Mouse (Mus musculus) cortical plate, adult 2 months (tissue): ENCODE data around the gene Myl6. TPM values are rescaled to one million over a fixed set of nuclear protein-coding genes. Genes with fewer than 3 reads are reported as not detected.
"Not testable (repeated sequence)": the region's sequence is repeated elsewhere in the genome, so short reads cannot be mapped to it uniquely, and the experiment has no call there.

Source experiments
- H3K27ac ChIP-seq: fragments of 200-500 bp; 2 replicates; pipeline ENCODE4 v1.5.1; 2012; ENCODE audit warnings: low read length, control low read depth, inconsistent platforms; ENCODE audit not compliant: insufficient read depth
- H3K4me1 ChIP-seq: fragments of 200-500 bp; 2 replicates; pipeline ENCODE4 v1.6.1; 2011; ENCODE audit warnings: low read length; ENCODE audit not compliant: control insufficient read depth, insufficient read depth
- H3K4me3 ChIP-seq: fragments of 200-500 bp; 2 replicates; pipeline ENCODE4 v1.5.1; 2011; ENCODE audit warnings: mild to moderate bottlenecking, low read length, control low read depth; ENCODE audit not compliant: insufficient read depth
- CTCF ChIP-seq: fragments of 200-500 bp; IDR thresholded peaks from 2 replicates; pipeline ENCODE4 v1.5.1; 2011; ENCODE audit warnings: mild to moderate bottlenecking, control low read depth, low read length; ENCODE audit not compliant: insufficient read depth; ENCODE audit errors: extremely low read depth
- POLR2A ChIP-seq: fragments of 200-500 bp; IDR thresholded peaks from 2 replicates; pipeline ENCODE4 v1.6.1; 2011; ENCODE audit warnings: mild to moderate bottlenecking, low read length, control low read depth; ENCODE audit not compliant: insufficient read depth; ENCODE audit errors: extremely low read depth
- polyA plus RNA-seq: library from polyadenylated mRNA; depleted of rRNA; stranded (reverse); fragments of >200 nt; gene quantifications from 2 replicates; pipeline ENCODE4 v1.2.3, GENCODE M21; 2012

The Myl6 gene
- polyA plus RNA-seq, 1 experiment, result 1,338 TPM

GRCm38 (mm10) chr10:128499116-128499671 lies 5.2 kb upstream of the Myl6 start:
- TF ChIP-seq POLR2A (no peak), CTCF (no peak)
- H3K27ac ChIP-seq, result peak overlapping the region; percentile 58
- peaks cover under 1% of the 10 kb centered on the region; the same call in 1 of the 2 replicates for H3K4me1 ChIP-seq
- peak overlapping the region; percentile 75 for H3K4me3 ChIP-seq

- peak within 1 kb of the TSS; percentile 58 for H3K27ac ChIP-seq
- peak; percentile 55; the same call in 1 of the 2 replicates for TF ChIP-seq POLR2A
- no peak for TF ChIP-seq CTCF
- H3K4me3 ChIP-seq, result peak within 1 kb of the TSS; percentile 75
- H3K4me1 ChIP-seq, result no peaks in the 10 kb centered on the region; the same call in 1 of the 2 replicates
These were observed 4.6 kb upstream of the Myl6 start, which contains the start of gene Myl6b for GRCm38 (mm10) chr10:128498590-128498989. Myl6b (minus strand) TSS chr10:128498685.

GRCm38 (mm10) chr10:128497134-128497737 lies 3.3 kb upstream of the Myl6 start:
- TF ChIP-seq CTCF (no peak), POLR2A (no peak)
- no peak overlapping the region for H3K4me3 ChIP-seq
- no peak overlapping the region for H3K27ac ChIP-seq
- no peaks in the 10 kb centered on the region for H3K4me1 ChIP-seq

- peaks cover 2% of the 10 kb centered on the region; the same call in 1 of the 2 replicates for H3K4me1 ChIP-seq
- no peak for TF ChIP-seq POLR2A
- TF ChIP-seq CTCF, result no peak
- no peak overlapping the region for H3K27ac ChIP-seq
- no peak overlapping the region for H3K4me3 ChIP-seq
These were observed 2.6 kb upstream of the Myl6 start for GRCm38 (mm10) chr10:128496509-128497077.

- H3K27ac ChIP-seq, result no peak overlapping the region
- peaks cover 2% of the 10 kb centered on the region; the same call in 1 of the 2 replicates for H3K4me1 ChIP-seq
- no peak overlapping the region for H3K4me3 ChIP-seq
- TF ChIP-seq CTCF, result no peak
- TF ChIP-seq POLR2A, result no peak
These were observed 2.0 kb upstream of the Myl6 start for GRCm38 (mm10) chr10:128495903-128496302.

GRCm38 (mm10) chr10:128495270-128495669 lies 1.3 kb upstream of the Myl6 start:
- TF ChIP-seq CTCF (0 out of 2 replicates have a peak, but pooled peaks have one; percentile 7), POLR2A (no peak)
- H3K4me1 ChIP-seq, result peaks cover 2% of the 10 kb centered on the region; the same call in 1 of the 2 replicates
- peak overlapping the region; percentile 76; the same call in 1 of the 2 replicates for H3K4me3 ChIP-seq
- peak overlapping the region; percentile 88 for H3K27ac ChIP-seq

GRCm38 (mm10) chr10:128494667-128495245 lies 811 bp upstream of the Myl6 start:
- H3K4me1 ChIP-seq, result peaks cover 2% of the 10 kb centered on the region
- H3K27ac ChIP-seq, result peak overlapping the region; percentile 88
- no peak for TF ChIP-seq POLR2A
- peak overlapping the region; percentile 76 for H3K4me3 ChIP-seq

GRCm38 (mm10) chr10:128493319-128493694 lies 638 bp downstream of the Myl6 start:
- Histone ChIP-seq H3K4me3 (peak overlapping the region; percentile 76), H3K4me1 (peaks cover 2% of the 10 kb centered on the region), H3K27ac (peak overlapping the region; percentile 51)
- TF ChIP-seq CTCF (no peak), POLR2A (no peak)

GRCm38 (mm10) chr10:128492633-128493311 lies 1.2 kb downstream of the Myl6 start:
- 0 out of 2 replicates have a peak, but pooled peaks have one; percentile 6 for TF ChIP-seq POLR2A
- no peak for TF ChIP-seq CTCF
- Histone ChIP-seq H3K27ac (peak overlapping the region; percentile 51), H3K4me1 (peaks cover 2% of the 10 kb centered on the region), H3K4me3 (peak overlapping the region; percentile 76)

GRCm38 (mm10) chr10:128492051-128492450 lies 1.9 kb downstream of the Myl6 start:
- H3K27ac ChIP-seq, H3K4me1 ChIP-seq: not testable (repeated sequence)
- peak overlapping the region; percentile 76 for H3K4me3 ChIP-seq
